Mouse (Mus musculus): ENCODE data around the gene Sptbn4.
A peak's percentile ranks its signal among the peaks of the same experiment; 100 is the strongest.
"Not testable (repeated sequence)": the region's sequence is repeated elsewhere in the genome, so short reads cannot be mapped to it uniquely, and the experiment has no call there.

Sptbn4 gene

GRCm38 (mm10) chr7:27447419-27448286, at the start of gene Sptbn4, which contains the start of gene Blvrb:
TSS of gene Sptbn4 (minus strand) at chr7:27447686.
TSS of gene Blvrb (plus strand) at chr7:27447978.
- DNase-seq: peak; percentile 99

GRCm38 (mm10) chr7:27494659-27495367, 47.3 kb upstream of the Sptbn4 start:
- DNase-seq: not testable (repeated sequence)

- no peak for DNase-seq
Observed at GRCm38 (mm10) chr7:27493450-27493849, 46.0 kb upstream of the Sptbn4 start.

- no peak for DNase-seq
Observed at GRCm38 (mm10) chr7:27493022-27493421, 45.5 kb upstream of the Sptbn4 start.

- DNase-seq: no peak
Observed at GRCm38 (mm10) chr7:27491856-27492255, 44.4 kb upstream of the Sptbn4 start.

GRCm38 (mm10) chr7:27490543-27491329, 43.2 kb upstream of the Sptbn4 start:
- DNase-seq: peak; percentile 87

- DNase-seq: no peak
Observed at GRCm38 (mm10) chr7:27490227-27490542, 42.7 kb upstream of the Sptbn4 start.

- no peak for DNase-seq
Observed at GRCm38 (mm10) chr7:27489270-27489869, 41.9 kb upstream of the Sptbn4 start.

- peak; percentile 79 for DNase-seq
Observed at GRCm38 (mm10) chr7:27487740-27488268, 40.3 kb upstream of the Sptbn4 start.

- peak; percentile 100 for DNase-seq
Observed at GRCm38 (mm10) chr7:27486770-27487697, 39.5 kb upstream of the Sptbn4 start, which contains the start of gene Sertad1. TSS of gene Sertad1 (plus strand) at chr7:27486910.

GRCm38 (mm10) chr7:27486102-27486769, 38.8 kb upstream of the Sptbn4 start:
- DNase-seq: no peak

- no peak for DNase-seq
Observed at GRCm38 (mm10) chr7:27483860-27484259, 36.4 kb upstream of the Sptbn4 start.

- DNase-seq: peak; percentile 81
Observed at GRCm38 (mm10) chr7:27481627-27481969, 34.1 kb upstream of the Sptbn4 start.

GRCm38 (mm10) chr7:27480927-27481626, 33.6 kb upstream of the Sptbn4 start:
- DNase-seq: no peak

- no peak for DNase-seq
Observed at GRCm38 (mm10) chr7:27480506-27480905, 33.0 kb upstream of the Sptbn4 start.

- no peak for DNase-seq
Observed at GRCm38 (mm10) chr7:27479750-27480149, 32.3 kb upstream of the Sptbn4 start.

- no peak for DNase-seq
Observed at GRCm38 (mm10) chr7:27478561-27478960, 31.1 kb upstream of the Sptbn4 start.

- DNase-seq: no peak
Observed at GRCm38 (mm10) chr7:27476098-27476635, 28.7 kb upstream of the Sptbn4 start.

- no peak for DNase-seq
Observed at GRCm38 (mm10) chr7:27475596-27475995, 28.1 kb upstream of the Sptbn4 start.

- peak; percentile 99 for DNase-seq
Observed at GRCm38 (mm10) chr7:27474490-27474954, 27.0 kb upstream of the Sptbn4 start.
